Mouse (Mus musculus): ENCODE measurements around the gene Gpank1. TPM values are rescaled to one million over a fixed set of nuclear protein-coding genes. Genes with fewer than 3 reads are reported as not detected.

The Gpank1 gene
- total RNA-seq, 2 experiments from 2014 or later, result 6.0 to 7.8 TPM

Other genes with a start within 250 kb of the Gpank1 start
- 1 to 10 TPM; 4.6 to 5.7 TPM for gene Zbtb12, start 242.0 kb upstream of the Gpank1 start, total RNA-seq (2021)
- gene Gm20547, start 239.4 kb upstream of the Gpank1 start, total RNA-seq (2021), result under 1 TPM in 1 of 2 experiments, not detected in 1; 0.20 TPM
- 1 to 10 TPM; 1.4 to 1.5 TPM for gene C2, start 223.2 kb upstream of the Gpank1 start, total RNA-seq (2021)
- 10 to 100 TPM; 24.7 to 28.2 TPM for gene Ehmt2, start 223.0 kb upstream of the Gpank1 start, total RNA-seq (2021)
- gene Slc44a4, start 207.0 kb upstream of the Gpank1 start, total RNA-seq (2021), result under 1 TPM in 1 of 2 experiments, not detected in 1; 0.17 TPM
- 1 to 10 TPM; 8.0 to 8.5 TPM for gene Neu1, start 190.2 kb upstream of the Gpank1 start, total RNA-seq (2021)
- gene Hspa1b, start 162.2 kb upstream of the Gpank1 start, total RNA-seq (2021), result 1 to 10 TPM; 4.6 to 6.1 TPM
- not detected for gene Gm20481, start 151.5 kb upstream of the Gpank1 start, total RNA-seq (2021)
- gene Hspa1a, start 149.3 kb upstream of the Gpank1 start, total RNA-seq (2021), result 10 to 100 TPM in 1 of 2 experiments, 1 to 10 TPM in 1; 8.8 to 10.1 TPM
- gene Hspa1l, start 148.8 kb upstream of the Gpank1 start, total RNA-seq (2021), result 10 to 100 TPM; 18.6 to 23.2 TPM
- 10 to 100 TPM; 13.1 to 15.3 TPM for gene Lsm2, start 139.6 kb upstream of the Gpank1 start, total RNA-seq (2021)
- gene Vars, start 120.5 kb upstream of the Gpank1 start, total RNA-seq (2021), result 10 to 100 TPM; 29.3 to 31.8 TPM
- gene Vwa7, start 104.9 kb upstream of the Gpank1 start, total RNA-seq (2021), result 10 to 100 TPM; 11.3 to 12.8 TPM
- gene Sapcd1, start 93.4 kb upstream of the Gpank1 start, total RNA-seq (2021), result not detected
- under 1 TPM; 0.20 to 0.35 TPM for gene Msh5, start 74.7 kb upstream of the Gpank1 start, total RNA-seq (2021)
- gene Clic1, start 71.5 kb upstream of the Gpank1 start, total RNA-seq (2021), result 10 to 100 TPM; 10.9 to 12.0 TPM
- gene Ddah2, start 62.4 kb upstream of the Gpank1 start, total RNA-seq (2021), result 1 to 10 TPM; 8.4 to 8.9 TPM
- gene Ly6g6c, start 56.1 kb upstream of the Gpank1 start, total RNA-seq (2021), result not detected
- not detected for gene Mpig6b, start 55.3 kb upstream of the Gpank1 start, total RNA-seq (2021)
- gene Ly6g6e, start 44.6 kb upstream of the Gpank1 start, total RNA-seq (2021), result not detected
- gene Ly6g6d, start 43.4 kb upstream of the Gpank1 start, total RNA-seq (2021), result 1 to 10 TPM in 1 of 2 experiments, not detected in 1; 1.8 TPM
- not detected for gene Ly6g6f, start 35.8 kb upstream of the Gpank1 start, total RNA-seq (2021)
- gene Abhd16a, start 32.2 kb upstream of the Gpank1 start, total RNA-seq (2021), result 10 to 100 TPM; 67.7 to 73.9 TPM
- not detected for gene Ly6g5c, start 13.2 kb upstream of the Gpank1 start, total RNA-seq (2021)
- not detected for gene Ly6g5b, start 6.0 kb upstream of the Gpank1 start, total RNA-seq (2021)
- gene Csnk2b, start 598 bp downstream of the Gpank1 start, total RNA-seq (2021), result 100 to 1,000 TPM; 145 to 170 TPM
- 10 to 100 TPM; 13.0 to 17.0 TPM for gene D17H6S53E, start 4.9 kb downstream of the Gpank1 start, total RNA-seq (2021)
- gene Apom, start 10.6 kb downstream of the Gpank1 start, total RNA-seq (2021), result not detected
- 100 to 1,000 TPM; 191 to 208 TPM for gene Bag6, start 13.7 kb downstream of the Gpank1 start, total RNA-seq (2021)
- 10 to 100 TPM; 88.4 to 93.0 TPM for gene Prrc2a, start 43.4 kb downstream of the Gpank1 start, total RNA-seq (2021)
- under 1 TPM in 1 of 2 experiments, not detected in 1; 0.47 TPM for gene Aif1, start 54.6 kb downstream of the Gpank1 start, total RNA-seq (2021)
- gene Lst1, start 67.0 kb downstream of the Gpank1 start, total RNA-seq (2021), result 1 to 10 TPM in 1 of 2 experiments, under 1 TPM in 1; 0.74 to 1.5 TPM
- gene Ltb, start 73.0 kb downstream of the Gpank1 start, total RNA-seq (2021), result under 1 TPM in 1 of 2 experiments, not detected in 1; 0.46 TPM
- gene Tnf, start 80.6 kb downstream of the Gpank1 start, total RNA-seq (2021), result under 1 TPM in 1 of 2 experiments, not detected in 1; 0.46 TPM
- under 1 TPM; 0.36 to 0.62 TPM for gene Lta, start 83.9 kb downstream of the Gpank1 start, total RNA-seq (2021)
- not detected for gene Gm16181, start 99.4 kb downstream of the Gpank1 start, total RNA-seq (2021)
- gene Atp6v1g2, start 112.2 kb downstream of the Gpank1 start, total RNA-seq (2021), result 1 to 10 TPM; 1.7 to 2.4 TPM
- gene Nfkbil1, start 114.3 kb downstream of the Gpank1 start, total RNA-seq (2021), result 1 to 10 TPM; 5.5 to 8.7 TPM
- 10 to 100 TPM; 67.7 to 83.0 TPM for gene Ddx39b, start 120.3 kb downstream of the Gpank1 start, total RNA-seq (2021)
- gene H2-D1, start 141.3 kb downstream of the Gpank1 start, total RNA-seq (2021), result 10 to 100 TPM; 28.2 to 39.1 TPM
- gene H2-Q1, start 198.9 kb downstream of the Gpank1 start, total RNA-seq (2021), result under 1 TPM; 0.38 to 0.47 TPM
- gene H2-Q2, start 220.8 kb downstream of the Gpank1 start, total RNA-seq (2021), result under 1 TPM; 0.20 to 0.77 TPM